Mouse (Mus musculus): ENCODE results near the gene Adamts15.

- TF ChIP-seq CTCF (IDR thresholded peaks at IDR 0.05; ENCODE audit: low read depth, low read length) = no peak
- no peak for TF ChIP-seq EP300 (IDR thresholded peaks at IDR 0.05; ENCODE audit: insufficient read depth, low read depth, low read length)
- no peak for TF ChIP-seq POLR2A (IDR thresholded peaks at IDR 0.05; ENCODE audit: insufficient read depth, low read length)
These were observed 13.3 kb downstream of the Adamts15 start for GRCm38 (mm10) chr9:30908973-30909372.

Data from ES-Bruce4 (cell line).